In genomic region chr16:21655291-21655690, GRCm38 (mm10) we compare ENCODE assay signal across 11 mouse cellular contexts. TPM values are rescaled to one million over a fixed set of nuclear protein-coding genes. Genes with fewer than 3 reads are reported as not detected.
DNase-seq lines count a peak whose midpoint lies in the region; ATAC-seq and TF ChIP-seq lines count a peak whose summit lies in the region.
"Had no signal": no experiment of that assay in that cellular context is flagged by ENCODE, and none has a peak within 500 bp of the region (broad histone marks: within the 10 kb centered on the region; RNA-seq: fewer than 3 reads in every experiment).

No protein-coding gene starts in this region.

- peak in 1 of 2 experiments; percentile 48 for DNase-seq in heart, adult 2 months
- DNase-seq in heart, postnatal 4 days: no peak
- no peak for DNase-seq in midbrain, embryonic 10.5 days (ENCODE audit: low spot score)
- no peak for DNase-seq in spleen, adult 12 weeks (ENCODE audit: low spot score)
- no peak for DNase-seq in layer of hippocampus, postnatal 14 days (ENCODE audit: low spot score in 2 of 2)
- DNase-seq in adrenal gland, postnatal 4 days (ENCODE audit: low spot score in 2 of 2): no peak
- DNase-seq: B cell, adult 2 months; right cerebral cortex, postnatal 4 days had no signal

- H3K4me1 ChIP-seq in heart, adult 2 months (ENCODE audit: control insufficient read depth, insufficient read depth, low read length): peaks cover 11% of the 10 kb centered on the region
- peaks cover 16% of the 10 kb centered on the region for H3K4me1 ChIP-seq in forebrain, embryonic 15.5 days
- H3K4me1 ChIP-seq in kidney, embryonic 15.5 days: peaks cover 12% of the 10 kb centered on the region
- peaks cover 22% of the 10 kb centered on the region for H3K4me1 ChIP-seq in midbrain, embryonic 10.5 days

- no peaks in the 10 kb centered on the region for H3K79me2 ChIP-seq in heart, adult 2 months (replicated peaks; ENCODE audit: control insufficient read depth, insufficient read depth, low read length)

- TF ChIP-seq CTCF in heart, adult 2 months (IDR thresholded peaks at IDR 0.05): no peak

- H3K36me3 ChIP-seq in heart, adult 2 months (ENCODE audit: control insufficient read depth, insufficient read depth, low read length): 0 out of 2 replicates have a peak, but pooled peaks cover 2% of the 10 kb centered on the region
- H3K36me3 ChIP-seq in forebrain, embryonic 15.5 days: 0 out of 2 replicates have a peak, but pooled peaks cover 5% of the 10 kb centered on the region
- peaks cover 17% of the 10 kb centered on the region for H3K36me3 ChIP-seq in kidney, embryonic 15.5 days
- H3K36me3 ChIP-seq in midbrain, embryonic 10.5 days: peaks cover 81% of the 10 kb centered on the region

- H3K4me2 ChIP-seq in forebrain, embryonic 15.5 days (replicated peaks): no peak overlapping the region
- H3K4me2 ChIP-seq in kidney, embryonic 15.5 days: no peak overlapping the region
- H3K4me2 ChIP-seq: neural tube, embryonic 12.5 days had no signal

- H3K4me3 ChIP-seq in heart, adult 2 months: no peak overlapping the region
- no peak overlapping the region for H3K4me3 ChIP-seq in forebrain, embryonic 15.5 days
- no peak overlapping the region for H3K4me3 ChIP-seq in kidney, embryonic 15.5 days (replicated peaks)
- H3K4me3 ChIP-seq in midbrain, embryonic 10.5 days: no peak overlapping the region
- H3K4me3 ChIP-seq: neural tube, embryonic 12.5 days had no signal

- intact Hi-C loops in heart, adult 2 months (cut with DNase I): no loop called here

- H3K27ac ChIP-seq in heart, adult 2 months: peak overlapping the region; percentile 18
- H3K27ac ChIP-seq in forebrain, embryonic 15.5 days (replicated peaks): peak overlapping the region; percentile 52
- H3K27ac ChIP-seq in kidney, embryonic 15.5 days: 0 out of 2 replicates have a peak overlapping the region, but pooled peaks have one; percentile 6
- H3K27ac ChIP-seq in midbrain, embryonic 10.5 days (replicated peaks): peak overlapping the region; percentile 72
- H3K27ac ChIP-seq: neural tube, embryonic 12.5 days had no signal

- 0 out of 2 replicates have a peak, but pooled peaks have one; percentile 34 for ATAC-seq in forebrain, embryonic 15.5 days (replicated peaks)
- ATAC-seq in kidney, embryonic 15.5 days (replicated peaks; ENCODE audit: low FRiP score): no peak

- 27% methylated on average over 6 of the region's 6 CpGs for WGBS in heart, adult 2 months
- WGBS in forebrain, embryonic 15.5 days: 22% methylated on average over 6 of the region's 6 CpGs
- 51% methylated on average over 6 of the region's 6 CpGs for WGBS in kidney, embryonic 15.5 days
- 50% methylated on average over 6 of the region's 6 CpGs for WGBS in midbrain, embryonic 10.5 days

- H3K27me3 ChIP-seq in heart, adult 2 months (ENCODE audit: control insufficient read depth, insufficient read depth, low read length): no peaks in the 10 kb centered on the region
- no peaks in the 10 kb centered on the region for H3K27me3 ChIP-seq in forebrain, embryonic 15.5 days
- H3K27me3 ChIP-seq in kidney, embryonic 15.5 days: no peaks in the 10 kb centered on the region
- no peaks in the 10 kb centered on the region for H3K27me3 ChIP-seq in midbrain, embryonic 10.5 days (ENCODE audit: low read depth, poor library complexity, severe bottlenecking)
- H3K27me3 ChIP-seq: neural tube, embryonic 12.5 days had no signal

- TF ChIP-seq EP300 in heart, adult 2 months (IDR thresholded peaks at IDR 0.05; ENCODE audit: insufficient read depth, low read depth, low read length): no peak

- no peaks in the 10 kb centered on the region for H3K9me3 ChIP-seq in forebrain, embryonic 15.5 days
- no peaks in the 10 kb centered on the region for H3K9me3 ChIP-seq in kidney, embryonic 15.5 days (replicated peaks)
- H3K9me3 ChIP-seq in midbrain, embryonic 10.5 days (replicated peaks): peaks cover 7% of the 10 kb centered on the region; the same call in 1 of the 2 replicates

- no peak overlapping the region for H3K9ac ChIP-seq in heart, adult 2 months (ENCODE audit: low read depth, low read length)
- no peak overlapping the region for H3K9ac ChIP-seq in forebrain, embryonic 15.5 days (replicated peaks)
- H3K9ac ChIP-seq in kidney, embryonic 15.5 days: no peak overlapping the region
- H3K9ac ChIP-seq: neural tube, embryonic 12.5 days had no signal

- TF ChIP-seq POLR2A in heart, adult 2 months (IDR thresholded peaks at IDR 0.05; ENCODE audit: insufficient read depth, low read depth, low read length): no peak

RNA-seq across cellular contexts. Expression of gene 2510009E07Rik, which starts 39.2 kb away (rescaled TPM):
- 10 to 100 TPM; 23.8 to 25.2 TPM for total RNA-seq in heart, adult 2 months (2021)
- 10.9 and 20.3 TPM in 2 replicates for polyA plus RNA-seq in heart, adult 2 months (2012; rRNA removed)
- 10 to 100 TPM; 44.7 to 45.0 TPM for total RNA-seq in heart, postnatal 4 days (2021)
- polyA plus RNA-seq in forebrain, embryonic 15.5 days (2015; fragmentation: Nextera tagmentation; extraction: Ambion mirVana): 41.6 and 42.7 TPM in 2 replicates
- 13.3 and 14.6 TPM in 2 replicates for polyA plus RNA-seq in kidney, embryonic 15.5 days (2015; fragmentation: Nextera tagmentation; extraction: Ambion mirVana)
- polyA plus RNA-seq in midbrain, embryonic 10.5 days (2016; fragmentation: Nextera tagmentation; extraction: Ambion mirVana): 81.7 and 97.5 TPM in 2 replicates
- total RNA-seq in layer of hippocampus, postnatal 14 days (2021): 10 to 100 TPM; 47.3 to 58.4 TPM
- 10 to 100 TPM; 30.1 to 32.8 TPM for total RNA-seq in adrenal gland, postnatal 4 days (2021)

Comparison
In these comparisons a context has a peak if more than half of its experiments do, and no peak if none do; other contexts are left out.
1. H3K27ac ChIP-seq: peak in every context shown above with its lines; median percentile 72 in midbrain, embryonic 10.5 days; 52 in forebrain, embryonic 15.5 days; 18 in heart, adult 2 months; 6 in kidney, embryonic 15.5 days.